Mouse (Mus musculus) olfactory bulb, adult 2 months (tissue): Measurements from ENCODE around the gene Oxnad1.

Experiments used
- CTCF ChIP-seq: fragments of 200-500 bp; IDR thresholded peaks from 2 replicates; pipeline ENCODE4 v1.5.1; 2012; ENCODE audit warnings: low read depth, mild to moderate bottlenecking, low read length, moderate library complexity; ENCODE audit not compliant: insufficient read depth
- POLR2A ChIP-seq: fragments of 200-500 bp; IDR thresholded peaks from 2 replicates; pipeline ENCODE4 v1.6.1; 2012; ENCODE audit warnings: mild to moderate bottlenecking, low read depth, low read length, moderate library complexity; ENCODE audit not compliant: insufficient read depth

- no peak for TF ChIP-seq CTCF
- no peak for TF ChIP-seq POLR2A
Measured at GRCm38 (mm10) chr14:32096740-32097139, 11.6 kb downstream of the Oxnad1 start.
